Mouse (Mus musculus): ENCODE measurements around the gene Enthd1. TPM values are rescaled to one million over a fixed set of nuclear protein-coding genes. Genes with fewer than 3 reads are reported as not detected.

The Enthd1 gene
- total and polyA plus RNA-seq, 3 experiments: 0.16 TPM; not detected in 2

GRCm38 (mm10) chr15:80460011-80460410 lies 104.9 kb downstream of the Enthd1 start:
- ATAC-seq (ENCODE audit: extremely low read depth, insufficient number of reproducible peaks, low FRiP score, poor library complexity, severe bottlenecking) (no peak), DNase-seq (ENCODE audit: low spot score) (no peak)
- Histone ChIP-seq H3K4me1 (ENCODE audit: insufficient read depth, low read depth, low read length) (no peaks in the 10 kb centered on the region), H3K36me3 (replicated peaks) (no peaks in the 10 kb centered on the region), H3K9me3 (replicated peaks) (no peaks in the 10 kb centered on the region), H3K4me3 (ENCODE audit: low read depth, low read length) (no peak overlapping the region), H3K27me3 (ENCODE audit: insufficient read depth, low read length) (peaks cover 3% of the 10 kb centered on the region)
- TF ChIP-seq GATA2 (IDR thresholded peaks at IDR 0.05; ENCODE audit: borderline replicate concordance, low read depth, low read length) (no peak), GATA1 (IDR thresholded peaks at IDR 0.05; ENCODE audit: borderline replicate concordance, low read length) (no peak), POLR2AphosphoS5 (IDR thresholded peaks at IDR 0.05; ENCODE audit: insufficient replicate concordance, low read depth, low read length) (no peak), TAL1 (conservative IDR thresholded peaks at IDR 0.05; ENCODE audit: low read depth, low read length) (no peak), CTCF (IDR thresholded peaks at IDR 0.05; ENCODE audit: low read depth, low read length) (no peak)

GRCm38 (mm10) chr15:80457984-80458383 lies 107.0 kb downstream of the Enthd1 start:
- no peak for ATAC-seq (ENCODE audit: extremely low read depth, insufficient number of reproducible peaks, low FRiP score, poor library complexity, severe bottlenecking)
- H3K4me1 ChIP-seq (ENCODE audit: insufficient read depth, low read depth, low read length): no peaks in the 10 kb centered on the region
- no peaks in the 10 kb centered on the region for H3K9me3 ChIP-seq (replicated peaks)
- no peaks in the 10 kb centered on the region for H3K36me3 ChIP-seq (replicated peaks)
- H3K27me3 ChIP-seq (ENCODE audit: insufficient read depth, low read length): peaks cover 6% of the 10 kb centered on the region
- no peak for DNase-seq (ENCODE audit: low spot score)
- no peak for TF ChIP-seq GATA1 (IDR thresholded peaks at IDR 0.05; ENCODE audit: borderline replicate concordance, low read length)
- no peak for TF ChIP-seq CTCF (IDR thresholded peaks at IDR 0.05; ENCODE audit: low read depth, low read length)
- no peak for TF ChIP-seq POLR2AphosphoS5 (IDR thresholded peaks at IDR 0.05; ENCODE audit: insufficient replicate concordance, low read depth, low read length)
- TF ChIP-seq TAL1 (conservative IDR thresholded peaks at IDR 0.05; ENCODE audit: low read depth, low read length): no peak
- no peak for TF ChIP-seq GATA2 (IDR thresholded peaks at IDR 0.05; ENCODE audit: borderline replicate concordance, low read depth, low read length)
- no peak overlapping the region for H3K4me3 ChIP-seq (ENCODE audit: low read depth, low read length)

GRCm38 (mm10) chr15:80454486-80454885 lies 110.5 kb downstream of the Enthd1 start:
- H3K4me1 ChIP-seq (ENCODE audit: insufficient read depth, low read depth, low read length): no peaks in the 10 kb centered on the region
- DNase-seq (ENCODE audit: low spot score) (no peak), ATAC-seq (ENCODE audit: extremely low read depth, insufficient number of reproducible peaks, low FRiP score, poor library complexity, severe bottlenecking) (no peak)
- TF ChIP-seq TAL1 (conservative IDR thresholded peaks at IDR 0.05; ENCODE audit: low read depth, low read length) (no peak), GATA2 (IDR thresholded peaks at IDR 0.05; ENCODE audit: borderline replicate concordance, low read depth, low read length) (no peak), POLR2AphosphoS5 (IDR thresholded peaks at IDR 0.05; ENCODE audit: insufficient replicate concordance, low read depth, low read length) (no peak), GATA1 (IDR thresholded peaks at IDR 0.05; ENCODE audit: borderline replicate concordance, low read length) (no peak), CTCF (IDR thresholded peaks at IDR 0.05; ENCODE audit: low read depth, low read length) (no peak)
- no peak overlapping the region for H3K4me3 ChIP-seq (ENCODE audit: low read depth, low read length)
- H3K27me3 ChIP-seq (ENCODE audit: insufficient read depth, low read length): peaks cover 7% of the 10 kb centered on the region; the same call in 1 of the 2 replicates
- H3K9me3 ChIP-seq (replicated peaks): no peaks in the 10 kb centered on the region
- H3K36me3 ChIP-seq (replicated peaks): no peaks in the 10 kb centered on the region

DNA sequence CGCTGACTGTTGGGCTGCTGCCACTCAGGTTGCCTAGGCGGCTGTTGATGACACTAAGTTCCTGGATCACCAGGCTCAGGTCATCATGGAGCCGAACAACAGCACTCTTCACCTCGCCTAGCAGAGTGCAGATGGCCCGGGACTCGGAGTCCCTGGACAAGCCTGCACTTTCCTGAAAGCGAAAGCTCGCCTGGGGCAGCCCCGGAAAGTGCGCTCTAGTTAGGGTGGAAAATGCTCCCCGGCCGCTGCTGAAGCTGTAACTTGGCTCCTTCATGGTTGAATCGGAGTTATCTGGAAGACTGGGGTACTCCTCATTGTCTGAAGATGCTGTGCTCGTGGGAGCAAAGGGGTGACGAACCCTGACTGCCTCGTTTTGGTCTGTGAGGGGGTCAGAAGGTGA lies 112.5 kb downstream of the Enthd1 start:
- peaks cover 7% of the 10 kb centered on the region; the same call in 1 of the 2 replicates for H3K27me3 ChIP-seq (ENCODE audit: insufficient read depth, low read length)
- TF ChIP-seq CTCF (IDR thresholded peaks at IDR 0.05; ENCODE audit: low read depth, low read length) (no peak), GATA2 (IDR thresholded peaks at IDR 0.05; ENCODE audit: borderline replicate concordance, low read depth, low read length) (no peak), TAL1 (conservative IDR thresholded peaks at IDR 0.05; ENCODE audit: low read depth, low read length) (no peak), POLR2AphosphoS5 (IDR thresholded peaks at IDR 0.05; ENCODE audit: insufficient replicate concordance, low read depth, low read length) (no peak), GATA1 (IDR thresholded peaks at IDR 0.05; ENCODE audit: borderline replicate concordance, low read length) (no peak)
- H3K9me3 ChIP-seq (replicated peaks): no peaks in the 10 kb centered on the region
- no peak overlapping the region for H3K4me3 ChIP-seq (ENCODE audit: low read depth, low read length)
- ATAC-seq (ENCODE audit: extremely low read depth, insufficient number of reproducible peaks, low FRiP score, poor library complexity, severe bottlenecking) (no peak), DNase-seq (ENCODE audit: low spot score) (no peak)
- H3K4me1 ChIP-seq (ENCODE audit: insufficient read depth, low read depth, low read length): no peaks in the 10 kb centered on the region
- no peaks in the 10 kb centered on the region for H3K36me3 ChIP-seq (replicated peaks)

GRCm38 (mm10) chr15:80445956-80446687 lies 118.8 kb downstream of the Enthd1 start:
- Histone ChIP-seq H3K36me3 (replicated peaks) (no peaks in the 10 kb centered on the region), H3K4me3 (ENCODE audit: low read depth, low read length) (no peak overlapping the region), H3K4me1 (ENCODE audit: insufficient read depth, low read depth, low read length) (no peaks in the 10 kb centered on the region), H3K9me3 (replicated peaks) (no peaks in the 10 kb centered on the region), H3K27me3 (ENCODE audit: insufficient read depth, low read length) (no peaks in the 10 kb centered on the region)
- no peak for DNase-seq (ENCODE audit: low spot score)
- ATAC-seq (ENCODE audit: extremely low read depth, insufficient number of reproducible peaks, low FRiP score, poor library complexity, severe bottlenecking): no peak
- TF ChIP-seq GATA2 (IDR thresholded peaks at IDR 0.05; ENCODE audit: borderline replicate concordance, low read depth, low read length): no peak
- no peak for TF ChIP-seq CTCF (IDR thresholded peaks at IDR 0.05; ENCODE audit: low read depth, low read length)
- TF ChIP-seq GATA1 (IDR thresholded peaks at IDR 0.05; ENCODE audit: borderline replicate concordance, low read length): no peak
- TF ChIP-seq POLR2AphosphoS5 (IDR thresholded peaks at IDR 0.05; ENCODE audit: insufficient replicate concordance, low read depth, low read length): no peak
- no peak for TF ChIP-seq TAL1 (conservative IDR thresholded peaks at IDR 0.05; ENCODE audit: low read depth, low read length)

DNA sequence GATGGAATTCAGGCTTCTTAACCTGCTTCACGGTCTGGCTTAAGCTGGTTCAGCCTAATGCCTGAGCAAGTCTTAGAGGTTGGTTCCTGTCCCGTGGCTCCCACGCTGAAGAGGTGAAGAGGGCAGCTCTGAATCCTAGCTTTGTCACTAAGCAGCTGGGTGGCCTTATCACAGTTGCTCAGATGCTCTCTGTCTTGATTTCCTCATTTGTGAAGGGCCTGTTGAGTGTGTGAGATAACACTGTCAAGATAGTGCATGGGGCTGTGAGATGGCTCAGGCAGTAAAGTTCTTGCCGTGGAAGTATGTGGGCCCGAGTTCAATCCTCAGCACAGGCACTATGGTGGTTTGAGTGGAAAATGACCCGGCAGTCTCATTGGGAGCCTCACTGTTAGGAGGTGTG lies 124.8 kb downstream of the Enthd1 start:
- peak; percentile 4; the same call in 1 of the 2 replicates for ATAC-seq (ENCODE audit: extremely low read depth, insufficient number of reproducible peaks, low FRiP score, poor library complexity, severe bottlenecking)
- Histone ChIP-seq H3K27me3 (ENCODE audit: insufficient read depth, low read length) (0 out of 2 replicates have a peak, but pooled peaks cover 2% of the 10 kb centered on the region), H3K9me3 (replicated peaks) (no peaks in the 10 kb centered on the region), H3K4me3 (ENCODE audit: low read depth, low read length) (no peak overlapping the region), H3K36me3 (replicated peaks) (no peaks in the 10 kb centered on the region), H3K4me1 (ENCODE audit: insufficient read depth, low read depth, low read length) (no peaks in the 10 kb centered on the region; the same call in 1 of the 2 replicates)
- no peak for TF ChIP-seq POLR2AphosphoS5 (IDR thresholded peaks at IDR 0.05; ENCODE audit: insufficient replicate concordance, low read depth, low read length)
- TF ChIP-seq TAL1 (conservative IDR thresholded peaks at IDR 0.05; ENCODE audit: low read depth, low read length): no peak
- no peak for TF ChIP-seq CTCF (IDR thresholded peaks at IDR 0.05; ENCODE audit: low read depth, low read length)
- TF ChIP-seq GATA1 (IDR thresholded peaks at IDR 0.05; ENCODE audit: borderline replicate concordance, low read length): no peak
- no peak for TF ChIP-seq GATA2 (IDR thresholded peaks at IDR 0.05; ENCODE audit: borderline replicate concordance, low read depth, low read length)
- DNase-seq (ENCODE audit: low spot score): no peak
